Mouse (Mus musculus) hematopoietic multipotent progenitor cell, adult 10-12 weeks (in vitro differentiated cells): ENCODE measurements around the gene Gm29106. TPM values are rescaled to one million over a fixed set of nuclear protein-coding genes. Genes with fewer than 3 reads are reported as not detected.

Source experiments
- polyA plus RNA-seq: library from polyadenylated mRNA; stranded (reverse); fragments of >175 nt; gene quantifications from 2 replicates; pipeline ENCODE4 v1.2.3, GENCODE M21; 2012; ENCODE audit warnings: low replicate concordance

Gene Gm29106
- not detected in 2 replicates for polyA plus RNA-seq

DNA sequence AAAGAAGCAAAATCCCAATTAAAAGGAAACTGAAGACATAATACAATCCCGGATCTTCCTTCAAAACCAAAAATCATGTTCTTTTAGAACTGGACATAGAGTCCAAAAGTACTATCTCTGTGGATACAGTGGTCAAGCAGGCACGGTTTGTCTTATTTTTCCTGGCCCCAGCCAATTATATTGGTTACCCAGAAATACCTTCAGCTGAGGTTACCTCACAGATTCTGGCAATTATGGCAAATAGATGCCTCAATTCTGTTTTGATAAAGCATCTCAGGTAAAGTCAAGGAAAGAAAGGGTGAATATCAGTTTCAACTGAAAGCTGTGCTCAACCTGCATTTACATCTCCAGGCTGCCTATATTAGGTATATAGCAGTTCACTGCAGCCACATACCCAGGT is at the start of gene Gm29106:
Gm29106 (plus strand) TSS at position 301 of the 400 bp plus-strand sequence.

Other genes with a start within 250 kb of the Gm29106 start
- not detected in 2 replicates for gene Gm28168, start 248.5 kb upstream of the Gm29106 start, polyA plus RNA-seq
- gene Gm7145, start 210.6 kb upstream of the Gm29106 start, polyA plus RNA-seq, result not detected in 2 replicates
- gene Tsn, start 135.2 kb downstream of the Gm29106 start, polyA plus RNA-seq, result 8.0 and 9.7 TPM in 2 replicates
- 2.6 and 11.6 TPM in 2 replicates for gene Nifk, start 145.3 kb downstream of the Gm29106 start, polyA plus RNA-seq
- 42.4 and 43.1 TPM in 2 replicates for gene Clasp1, start 212.5 kb downstream of the Gm29106 start, polyA plus RNA-seq